Mouse (Mus musculus) cortical plate, adult 2 months (tissue): ENCODE results near the gene Snx29.

ENCODE experiments used
- CTCF ChIP-seq: fragments of 200-500 bp; IDR thresholded peaks from 2 replicates; pipeline ENCODE4 v1.5.1; 2011; ENCODE audit warnings: mild to moderate bottlenecking, control low read depth, low read length; ENCODE audit not compliant: insufficient read depth; ENCODE audit errors: extremely low read depth
- POLR2A ChIP-seq: fragments of 200-500 bp; IDR thresholded peaks from 2 replicates; pipeline ENCODE4 v1.6.1; 2011; ENCODE audit warnings: mild to moderate bottlenecking, low read length, control low read depth; ENCODE audit not compliant: insufficient read depth; ENCODE audit errors: extremely low read depth

GRCm38 (mm10) chr16:11588689-11589088, 266.0 kb downstream of the Snx29 start:
- no peak for TF ChIP-seq CTCF
- TF ChIP-seq POLR2A: no peak
